Mouse (Mus musculus) monocyte, adult 59 days (primary cell): ENCODE results near the gene Ssbp4. TPM values are rescaled to one million over a fixed set of nuclear protein-coding genes. Genes with fewer than 3 reads are reported as not detected.

Experiments used
- total RNA-seq, 2 experiments: library from RNA; stranded (reverse); gene quantifications; one replicate each; pipeline ENCODE4 v1.2.4; 2023

The Ssbp4 gene
- total RNA-seq = 100 to 1,000 TPM; 135 to 148 TPM

GRCm38 (mm10) chr8:70608749-70609367 lies at the start of gene Ssbp4:
Gene Ssbp4, minus strand, starts transcription at chr8:70608872.

GRCm38 (mm10) chr8:70632346-70632892 lies 23.7 kb upstream of the Ssbp4 start, which contains the start of gene Gdf15:
Gene Gdf15, minus strand, starts transcription at chr8:70632456.

GRCm38 (mm10) chr8:70615894-70616293 lies 7.2 kb upstream of the Ssbp4 start, which contains the start of gene Lrrc25:
Gene Lrrc25, plus strand, starts transcription at chr8:70616155.

GRCm38 (mm10) chr8:70593961-70594609 lies 14.6 kb downstream of the Ssbp4 start, which contains the start of gene Isyna1:
Gene Isyna1, plus strand, starts transcription at chr8:70594373.

Other genes with a start within 250 kb of the Ssbp4 start
- gene Comp, start 235.3 kb downstream of the Ssbp4 start, total RNA-seq = 1 to 10 TPM in 1 of 2 experiments, under 1 TPM in 1; 0.97 to 2.9 TPM
- gene Crtc1, start 169.3 kb downstream of the Ssbp4 start, total RNA-seq = 10 to 100 TPM in 1 of 2 experiments, 1 to 10 TPM in 1; 9.7 to 10.2 TPM
- gene Klhl26, start 131.9 kb downstream of the Ssbp4 start, total RNA-seq = 1 to 10 TPM; 7.1 to 7.7 TPM
- not detected for gene Tmem59l, start 121.5 kb downstream of the Ssbp4 start, total RNA-seq
- gene Crlf1, start 115.7 kb downstream of the Ssbp4 start, total RNA-seq = not detected
- gene Rex1bd, start 102.1 kb downstream of the Ssbp4 start, total RNA-seq = 10 to 100 TPM; 45.5 to 50.2 TPM
- 1,000 to 10,000 TPM; 1,782 to 1,797 TPM for gene Uba52, start 98.1 kb downstream of the Ssbp4 start, total RNA-seq
- gene Fkbp8, start 81.1 kb downstream of the Ssbp4 start, total RNA-seq = 100 to 1,000 TPM; 180 to 186 TPM
- gene Kxd1, start 80.9 kb downstream of the Ssbp4 start, total RNA-seq = 10 to 100 TPM; 72.6 to 79.4 TPM
- 10 to 100 TPM; 38.3 to 48.7 TPM for gene Ell, start 69.4 kb downstream of the Ssbp4 start, total RNA-seq
- gene Isyna1, start 14.5 kb downstream of the Ssbp4 start, total RNA-seq = 10 to 100 TPM; 53.8 to 56.4 TPM
- gene Lrrc25, start 7.3 kb upstream of the Ssbp4 start, total RNA-seq = 100 to 1,000 TPM; 164 to 177 TPM
- gene Gdf15, start 23.6 kb upstream of the Ssbp4 start, total RNA-seq = 10 to 100 TPM; 54.8 to 78.0 TPM
- 1 to 10 TPM; 7.2 to 9.8 TPM for gene Pgpep1, start 51.5 kb upstream of the Ssbp4 start, total RNA-seq
- 10 to 100 TPM; 46.0 to 54.9 TPM for gene Lsm4, start 64.4 kb upstream of the Ssbp4 start, total RNA-seq
- gene Jund, start 90.1 kb upstream of the Ssbp4 start, total RNA-seq = 1,000 to 10,000 TPM; 1,065 to 1,168 TPM
- 10 to 100 TPM; 15.5 to 15.9 TPM for gene Iqcn, start 94.6 kb upstream of the Ssbp4 start, total RNA-seq
- gene Gm3336, start 109.7 kb upstream of the Ssbp4 start, total RNA-seq = under 1 TPM in 1 of 2 experiments, not detected in 1; 0.79 TPM
- gene Pde4c, start 114.8 kb upstream of the Ssbp4 start, total RNA-seq = under 1 TPM in 1 of 2 experiments, not detected in 1; 0.24 TPM
- gene Rab3a, start 145.8 kb upstream of the Ssbp4 start, total RNA-seq = 1 to 10 TPM; 5.7 to 6.9 TPM
- 10 to 100 TPM; 28.9 to 32.4 TPM for gene Mpv17l2, start 152.1 kb upstream of the Ssbp4 start, total RNA-seq
- gene Pik3r2, start 167.8 kb upstream of the Ssbp4 start, total RNA-seq = 10 to 100 TPM; 23.1 to 26.5 TPM
- gene Mast3, start 196.2 kb upstream of the Ssbp4 start, total RNA-seq = 100 to 1,000 TPM; 128 to 134 TPM
- under 1 TPM; 0.26 to 0.46 TPM for gene Il12rb1, start 199.6 kb upstream of the Ssbp4 start, total RNA-seq
- gene Arrdc2, start 230.8 kb upstream of the Ssbp4 start, total RNA-seq = 10 to 100 TPM; 57.2 to 67.9 TPM